Mouse (Mus musculus) brain, embryonic 14.5 days (tissue): Measurements from ENCODE around the gene Gpr142. TPM values are rescaled to one million over a fixed set of nuclear protein-coding genes. Genes with fewer than 3 reads are reported as not detected.

Experiments
- DNase-seq: peaks from one replicate; pipeline ENCODE4 v3.0.0-alpha.2; 2011; ENCODE audit warnings: low read depth
- CTCF ChIP-seq: fragments of 200-500 bp; IDR thresholded peaks from 2 replicates; pipeline ENCODE4 v1.5.1; 2012; ENCODE audit warnings: inconsistent platforms, mild to moderate bottlenecking, moderate library complexity, borderline replicate concordance; ENCODE audit not compliant: insufficient read depth, insufficient read length; ENCODE audit errors: extremely low read depth
- POLR2A ChIP-seq: fragments of 200-500 bp; IDR thresholded peaks from 2 replicates; pipeline ENCODE4 v1.6.1; 2012; ENCODE audit warnings: mild to moderate bottlenecking, inconsistent platforms, borderline replicate concordance; ENCODE audit not compliant: poor library complexity, insufficient read depth, insufficient read length, severe bottlenecking; ENCODE audit errors: extremely low read depth
- polyA plus RNA-seq: library from polyadenylated mRNA; depleted of rRNA; stranded (reverse); fragments of >200 nt; gene quantifications from 2 replicates; pipeline ENCODE4 v1.2.3, GENCODE M21; 2012

The Gpr142 gene
- polyA plus RNA-seq, 1 experiment: 0.07 TPM

DNA sequence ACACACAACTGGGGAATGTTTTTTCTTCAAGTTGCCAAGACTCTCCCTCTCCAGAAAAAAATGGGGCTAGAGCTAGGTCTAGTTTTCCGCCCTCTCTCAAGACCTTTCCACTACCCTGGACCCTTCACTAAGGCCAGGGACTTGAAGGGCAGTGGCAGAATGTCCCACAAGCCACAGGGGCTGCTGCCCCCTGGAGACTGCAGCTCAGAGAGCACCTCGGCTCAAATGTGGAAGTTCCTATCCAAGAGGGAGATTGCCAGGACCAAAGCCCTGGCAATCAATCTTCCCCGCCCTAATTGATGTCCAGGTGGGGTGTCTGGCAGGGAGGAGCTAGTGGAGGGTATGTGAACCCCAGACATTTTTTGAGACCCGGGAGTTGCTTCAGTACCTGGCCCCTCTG lies 7.9 kb upstream of the Gpr142 start:
- DNase-seq: no peak

GRCm38 (mm10) chr11:114791351-114791889 lies 7.3 kb upstream of the Gpr142 start:
- peak; percentile 55 for DNase-seq
- TF ChIP-seq CTCF (no peak), POLR2A (no peak)

More for the DNA sequence above, 7.9 kb upstream of the Gpr142 start:
- TF ChIP-seq CTCF (peak; percentile 21; the same call in 1 of the 2 replicates), POLR2A (no peak)

GRCm38 (mm10) chr11:114791891-114792411 lies 6.8 kb upstream of the Gpr142 start:
- DNase-seq: peak; percentile 80
- TF ChIP-seq CTCF: no peak
- TF ChIP-seq POLR2A: 0 out of 2 replicates have a peak, but pooled peaks have one; percentile 21

DNA sequence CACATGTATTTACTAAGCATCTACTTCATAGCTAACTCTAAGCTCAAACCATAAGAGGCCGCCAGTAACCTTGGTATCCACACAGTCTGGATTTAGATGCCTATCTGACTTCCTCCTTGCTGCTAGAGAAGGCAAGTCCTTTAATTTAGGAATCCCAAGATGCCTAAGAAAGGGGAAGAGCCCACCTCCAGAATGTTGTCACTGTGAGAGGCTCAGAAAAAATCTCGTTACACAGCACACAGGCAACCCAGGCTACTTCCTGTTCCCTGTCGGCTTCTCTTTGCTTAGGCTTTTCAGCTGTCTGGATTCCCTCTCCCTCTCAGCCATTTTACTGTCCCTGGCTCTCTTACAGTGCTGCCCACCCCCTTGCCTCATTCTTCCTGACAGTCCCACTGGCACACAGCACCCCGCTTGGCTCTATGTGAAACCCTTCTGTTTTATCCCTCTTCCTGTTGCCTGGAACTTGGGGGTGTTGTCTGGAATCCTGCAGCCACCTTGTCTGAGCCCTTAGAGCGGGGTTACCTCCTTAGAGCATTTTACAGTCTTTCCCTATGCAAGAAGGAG lies 5.7 kb upstream of the Gpr142 start:
- DNase-seq: peak; percentile 58
- TF ChIP-seq POLR2A (no peak), CTCF (no peak)

GRCm38 (mm10) chr11:114793868-114794545 lies 4.7 kb upstream of the Gpr142 start:
- TF ChIP-seq CTCF: no peak
- TF ChIP-seq POLR2A: no peak
- no peak for DNase-seq

GRCm38 (mm10) chr11:114794691-114795090 lies 4.0 kb upstream of the Gpr142 start:
- TF ChIP-seq POLR2A (no peak), CTCF (no peak)
- no peak for DNase-seq

GRCm38 (mm10) chr11:114795231-114795746 lies 3.4 kb upstream of the Gpr142 start:
- TF ChIP-seq CTCF: peak; percentile 38
- no peak for TF ChIP-seq POLR2A
- peak; percentile 99 for DNase-seq

GRCm38 (mm10) chr11:114795848-114796322 lies 2.8 kb upstream of the Gpr142 start, which contains the start of gene Btbd17:
Gene Btbd17, minus strand, starts transcription at chr11:114795945.
- TF ChIP-seq POLR2A: 0 out of 2 replicates have a peak, but pooled peaks have one; percentile 8
- TF ChIP-seq CTCF: no peak

DNA sequence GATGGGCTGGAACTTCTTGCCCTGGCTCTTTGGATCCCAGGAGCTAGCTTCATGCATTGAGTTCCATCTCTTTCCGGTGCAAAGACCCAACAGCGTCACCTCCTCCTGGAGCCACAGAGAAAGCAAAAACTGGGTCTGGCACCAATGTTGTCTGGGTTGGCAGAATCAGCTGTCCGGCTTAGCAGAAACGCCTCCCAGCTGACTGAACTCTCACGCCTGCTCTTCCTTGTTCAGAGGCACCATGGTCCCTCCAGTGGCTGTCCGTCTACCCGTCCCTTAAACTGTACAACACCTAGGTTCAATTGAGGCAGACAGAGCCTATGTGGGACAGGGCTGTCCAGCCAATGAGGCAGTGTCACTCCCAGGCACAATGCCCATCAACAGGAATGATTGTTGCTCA lies 1.5 kb upstream of the Gpr142 start:
- no peak for DNase-seq
- TF ChIP-seq CTCF: no peak
- TF ChIP-seq POLR2A: no peak

More at GRCm38 (mm10) chr11:114795848-114796322, 2.8 kb upstream of the Gpr142 start, which contains the start of gene Btbd17:
- peak; percentile 97 for DNase-seq

GRCm38 (mm10) chr11:114797981-114798380 lies 743 bp upstream of the Gpr142 start:
- no peak for TF ChIP-seq CTCF
- TF ChIP-seq POLR2A: no peak
- no peak for DNase-seq

GRCm38 (mm10) chr11:114801906-114802305 lies 3.2 kb downstream of the Gpr142 start:
- no peak for DNase-seq
- TF ChIP-seq POLR2A (no peak), CTCF (no peak)

- TF ChIP-seq POLR2A (no peak), CTCF (no peak)
- DNase-seq: no peak
These were observed 4.0 kb downstream of the Gpr142 start for GRCm38 (mm10) chr11:114802540-114803267.

DNA sequence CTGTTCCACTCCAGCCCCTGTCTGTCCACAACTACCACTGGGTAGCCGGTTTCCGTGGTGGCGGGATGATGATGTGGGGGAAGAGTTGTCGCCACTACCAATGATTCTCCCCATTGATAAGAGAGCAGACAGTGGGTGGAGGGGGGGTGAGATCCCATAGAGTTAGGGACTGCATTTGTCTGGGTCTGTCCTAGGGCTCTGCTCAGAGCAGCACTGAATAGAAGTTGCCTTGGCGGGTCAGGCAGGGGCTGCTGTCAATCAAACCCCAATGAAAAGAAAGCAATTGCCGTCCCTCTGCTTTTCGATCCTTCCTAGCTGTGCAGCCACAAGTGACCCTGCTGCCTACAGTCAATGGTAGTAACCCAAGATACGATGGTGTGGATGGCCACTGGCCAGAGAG lies 5.3 kb downstream of the Gpr142 start:
- no peak for DNase-seq
- TF ChIP-seq POLR2A: no peak
- no peak for TF ChIP-seq CTCF

GRCm38 (mm10) chr11:114807025-114807424 lies 8.3 kb downstream of the Gpr142 start:
- DNase-seq: peak; percentile 63
- no peak for TF ChIP-seq POLR2A
- TF ChIP-seq CTCF: no peak
